Mouse (Mus musculus) spleen, adult 18-20 months (tissue): ENCODE results near the gene Mrgpra3.

Experiments
- DNase-seq, 2 experiments: peaks; one replicate each; pipeline ENCODE4 v3.0.0; 2022; ENCODE audit warnings: mixed read lengths in 2 of 2

Mrgpra3 gene

DNA sequence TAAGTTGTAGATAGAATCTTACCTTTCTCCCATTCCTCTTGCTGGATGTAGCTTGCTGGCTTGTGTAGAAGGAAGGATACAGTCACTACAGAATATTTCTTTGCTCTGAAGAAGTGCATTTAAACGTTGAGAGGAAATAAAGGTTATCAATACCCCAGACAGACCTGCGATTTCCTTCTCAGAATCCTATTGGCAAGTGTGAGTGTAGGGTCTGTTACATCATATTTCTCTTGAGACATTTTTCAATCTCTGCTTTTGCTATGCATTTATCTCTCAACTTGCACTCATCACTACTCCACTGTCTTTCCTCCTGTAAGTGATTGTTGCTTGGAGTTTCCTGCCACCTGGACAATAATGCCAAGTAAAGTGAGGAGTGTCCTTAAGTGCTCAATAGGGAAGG, at the start of gene Mrgpra3:
Gene Mrgpra3 (minus strand): TSS at position 101 of the 400 bp plus-strand sequence.
- no peak for DNase-seq
